Mouse (Mus musculus): ENCODE measurements around the gene Zar1l. TPM values are rescaled to one million over a fixed set of nuclear protein-coding genes. Genes with fewer than 3 reads are reported as not detected.
"Not testable (repeated sequence)": the region's sequence is repeated elsewhere in the genome, so short reads cannot be mapped to it uniquely, and the experiment has no call there.

The Zar1l gene
- polyA plus RNA-seq, 1 experiment: not detected

DNA sequence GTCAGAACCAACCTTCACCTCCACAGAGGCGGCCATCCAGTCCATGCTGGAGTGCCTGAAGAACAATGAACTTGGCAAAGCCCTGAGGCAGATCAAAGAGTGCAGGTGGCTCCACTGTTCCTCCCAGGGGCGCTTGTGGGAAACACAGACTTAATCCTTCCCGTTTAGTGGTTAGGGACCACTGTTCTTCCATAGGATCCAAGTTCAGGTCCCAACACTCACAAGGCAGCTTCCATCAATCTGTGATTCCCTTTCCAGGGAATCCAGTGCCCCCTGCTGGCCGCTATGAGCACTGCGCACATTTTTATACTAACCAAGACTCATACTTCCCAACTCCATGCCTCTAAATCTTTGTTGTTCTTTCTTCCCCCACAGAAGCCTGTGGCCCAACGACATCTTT lies 22.2 kb downstream of the Zar1l start:
- H3K9me3 ChIP-seq (ENCODE audit: control insufficient read depth, low read length): no peaks in the 10 kb centered on the region
- TF ChIP-seq GATA1 (IDR thresholded peaks at IDR 0.05; ENCODE audit: low read length) (no peak), TAL1 (IDR thresholded peaks at IDR 0.05; ENCODE audit: low read length) (no peak)
- no peaks in the 10 kb centered on the region for H3K36me3 ChIP-seq (ENCODE audit: control insufficient read depth)
- H3K4me1 ChIP-seq (ENCODE audit: control insufficient read depth): no peaks in the 10 kb centered on the region
- H3K4me3 ChIP-seq (replicated peaks): no peak overlapping the region
- no peaks in the 10 kb centered on the region for H3K27me3 ChIP-seq (ENCODE audit: control insufficient read depth)

DNA sequence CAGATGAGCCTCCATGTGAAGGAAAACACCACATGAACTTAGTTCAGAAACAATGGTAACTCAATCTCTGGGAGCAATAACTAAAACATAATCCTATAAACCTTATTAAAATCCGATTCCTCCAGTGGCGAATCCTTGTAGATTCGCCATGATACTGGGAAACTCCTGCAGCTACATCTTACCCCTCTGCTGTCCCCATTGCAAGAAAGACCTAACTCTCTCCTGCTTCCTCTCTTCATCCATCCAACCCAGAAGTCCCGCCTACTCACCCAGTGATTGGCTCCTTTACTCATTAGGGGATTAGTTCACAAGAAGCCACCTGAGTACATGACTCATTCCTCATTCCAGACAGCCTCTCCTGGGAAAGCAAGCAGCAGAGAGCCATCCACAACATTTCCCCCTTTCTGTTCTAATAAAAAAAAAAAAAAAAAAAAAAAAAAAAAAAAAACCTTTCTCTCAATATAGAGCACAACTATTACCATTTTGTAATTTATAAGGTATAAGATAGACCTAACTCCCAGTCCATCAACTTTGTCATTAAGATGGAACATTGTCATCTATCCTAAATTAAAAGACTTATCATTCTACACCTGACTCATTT lies 26.3 kb downstream of the Zar1l start:
- H3K27me3 ChIP-seq (ENCODE audit: control insufficient read depth); H3K9me3 ChIP-seq (ENCODE audit: control insufficient read depth, low read length); H3K4me3 ChIP-seq (replicated peaks); H3K36me3 ChIP-seq (ENCODE audit: control insufficient read depth); H3K4me1 ChIP-seq (ENCODE audit: control insufficient read depth): not testable (repeated sequence)

- TF ChIP-seq GATA1 (IDR thresholded peaks at IDR 0.05; ENCODE audit: low read length) (no peak), TAL1 (IDR thresholded peaks at IDR 0.05; ENCODE audit: low read length) (no peak)
- Histone ChIP-seq H3K4me3 (replicated peaks) (no peak overlapping the region), H3K9me3 (ENCODE audit: control insufficient read depth, low read length) (no peaks in the 10 kb centered on the region), H3K4me1 (ENCODE audit: control insufficient read depth) (no peaks in the 10 kb centered on the region), H3K27me3 (ENCODE audit: control insufficient read depth) (no peaks in the 10 kb centered on the region), H3K36me3 (ENCODE audit: control insufficient read depth) (no peaks in the 10 kb centered on the region)
These were observed 27.1 kb downstream of the Zar1l start for GRCm38 (mm10) chr5:150490821-150491220.

GRCm38 (mm10) chr5:150490285-150490684 lies 27.7 kb downstream of the Zar1l start:
- H3K27me3 ChIP-seq (ENCODE audit: control insufficient read depth): no peaks in the 10 kb centered on the region
- TF ChIP-seq TAL1 (IDR thresholded peaks at IDR 0.05; ENCODE audit: low read length): no peak
- no peak for TF ChIP-seq GATA1 (IDR thresholded peaks at IDR 0.05; ENCODE audit: low read length)
- H3K36me3 ChIP-seq (ENCODE audit: control insufficient read depth): no peaks in the 10 kb centered on the region
- no peaks in the 10 kb centered on the region for H3K4me1 ChIP-seq (ENCODE audit: control insufficient read depth)
- no peak overlapping the region for H3K4me3 ChIP-seq (replicated peaks)
- no peaks in the 10 kb centered on the region for H3K9me3 ChIP-seq (ENCODE audit: control insufficient read depth, low read length)

- no peaks in the 10 kb centered on the region for H3K9me3 ChIP-seq (ENCODE audit: control insufficient read depth, low read length)
These were observed 32.8 kb downstream of the Zar1l start for GRCm38 (mm10) chr5:150485198-150485597.

GRCm38 (mm10) chr5:150478612-150479011 lies 39.4 kb downstream of the Zar1l start:
- H3K4me3 ChIP-seq (replicated peaks): no peak overlapping the region
- no peaks in the 10 kb centered on the region for H3K9me3 ChIP-seq (ENCODE audit: control insufficient read depth, low read length)
- no peaks in the 10 kb centered on the region for H3K4me1 ChIP-seq (ENCODE audit: control insufficient read depth)
- TF ChIP-seq TAL1 (IDR thresholded peaks at IDR 0.05; ENCODE audit: low read length): no peak
- no peak for TF ChIP-seq GATA1 (IDR thresholded peaks at IDR 0.05; ENCODE audit: low read length)
- H3K36me3 ChIP-seq (ENCODE audit: control insufficient read depth): no peaks in the 10 kb centered on the region
- H3K27me3 ChIP-seq (ENCODE audit: control insufficient read depth): no peaks in the 10 kb centered on the region

More at GRCm38 (mm10) chr5:150485198-150485597, 32.8 kb downstream of the Zar1l start:
- no peaks in the 10 kb centered on the region for H3K4me1 ChIP-seq (ENCODE audit: control insufficient read depth)
- no peak for TF ChIP-seq TAL1 (IDR thresholded peaks at IDR 0.05; ENCODE audit: low read length)
- no peaks in the 10 kb centered on the region for H3K36me3 ChIP-seq (ENCODE audit: control insufficient read depth)
- no peaks in the 10 kb centered on the region for H3K27me3 ChIP-seq (ENCODE audit: control insufficient read depth)
- H3K4me3 ChIP-seq (replicated peaks): no peak overlapping the region

GRCm38 (mm10) chr5:150477364-150477763 lies 40.6 kb downstream of the Zar1l start:
- Histone ChIP-seq H3K9me3 (ENCODE audit: control insufficient read depth, low read length) (no peaks in the 10 kb centered on the region), H3K4me3 (replicated peaks) (no peak overlapping the region), H3K4me1 (ENCODE audit: control insufficient read depth) (no peaks in the 10 kb centered on the region), H3K36me3 (ENCODE audit: control insufficient read depth) (no peaks in the 10 kb centered on the region), H3K27me3 (ENCODE audit: control insufficient read depth) (no peaks in the 10 kb centered on the region)
- no peak for TF ChIP-seq GATA1 (IDR thresholded peaks at IDR 0.05; ENCODE audit: low read length)
- no peak for TF ChIP-seq TAL1 (IDR thresholded peaks at IDR 0.05; ENCODE audit: low read length)

GRCm38 (mm10) chr5:150468431-150468830 lies 49.5 kb downstream of the Zar1l start:
- no peak overlapping the region for H3K4me3 ChIP-seq (replicated peaks)
- no peaks in the 10 kb centered on the region; the same call in 1 of the 2 replicates for H3K36me3 ChIP-seq (ENCODE audit: control insufficient read depth)
- H3K4me1 ChIP-seq (ENCODE audit: control insufficient read depth): peaks cover 5% of the 10 kb centered on the region; the same call in 1 of the 2 replicates
- no peaks in the 10 kb centered on the region for H3K27me3 ChIP-seq (ENCODE audit: control insufficient read depth)
- no peak for TF ChIP-seq GATA1 (IDR thresholded peaks at IDR 0.05; ENCODE audit: low read length)
- no peak for TF ChIP-seq TAL1 (IDR thresholded peaks at IDR 0.05; ENCODE audit: low read length)
- no peaks in the 10 kb centered on the region for H3K9me3 ChIP-seq (ENCODE audit: control insufficient read depth, low read length)

- peaks cover 5% of the 10 kb centered on the region; the same call in 1 of the 2 replicates for H3K4me1 ChIP-seq (ENCODE audit: control insufficient read depth)
- no peak for TF ChIP-seq TAL1 (IDR thresholded peaks at IDR 0.05; ENCODE audit: low read length)
- TF ChIP-seq GATA1 (IDR thresholded peaks at IDR 0.05; ENCODE audit: low read length): no peak
These were observed 51.8 kb downstream of the Zar1l start for GRCm38 (mm10) chr5:150466132-150466531.

DNA sequence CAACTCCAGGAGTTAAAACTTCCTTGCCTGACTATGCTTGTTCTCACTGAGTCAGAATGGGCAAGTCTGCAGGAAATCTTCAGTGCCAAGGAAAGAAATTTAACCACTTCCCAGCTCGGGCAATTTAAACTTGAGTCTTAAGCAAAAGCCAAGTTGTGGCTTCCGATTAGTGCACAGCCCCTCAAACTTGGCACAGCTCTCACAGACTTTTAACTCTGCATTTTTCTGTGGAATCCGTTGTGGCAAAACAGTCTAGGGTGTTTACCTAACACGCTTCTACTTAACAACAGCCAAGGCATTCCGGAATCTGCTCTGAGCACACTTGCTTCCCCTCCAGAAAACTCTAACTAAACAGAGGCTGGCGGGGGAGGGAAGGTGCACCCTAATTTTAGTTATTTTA lies 52.7 kb downstream of the Zar1l start:
- no peaks in the 10 kb centered on the region for H3K9me3 ChIP-seq (ENCODE audit: control insufficient read depth, low read length)

More at GRCm38 (mm10) chr5:150466132-150466531, 51.8 kb downstream of the Zar1l start:
- no peak overlapping the region for H3K4me3 ChIP-seq (replicated peaks)
- no peaks in the 10 kb centered on the region; the same call in 1 of the 2 replicates for H3K36me3 ChIP-seq (ENCODE audit: control insufficient read depth)
- H3K27me3 ChIP-seq (ENCODE audit: control insufficient read depth): no peaks in the 10 kb centered on the region
- H3K9me3 ChIP-seq (ENCODE audit: control insufficient read depth, low read length): no peaks in the 10 kb centered on the region

More for the DNA sequence above, 52.7 kb downstream of the Zar1l start:
- TF ChIP-seq TAL1 (IDR thresholded peaks at IDR 0.05; ENCODE audit: low read length) (no peak), GATA1 (IDR thresholded peaks at IDR 0.05; ENCODE audit: low read length) (no peak)
- Histone ChIP-seq H3K27me3 (ENCODE audit: control insufficient read depth) (no peaks in the 10 kb centered on the region), H3K36me3 (ENCODE audit: control insufficient read depth) (no peaks in the 10 kb centered on the region; the same call in 1 of the 2 replicates), H3K4me1 (ENCODE audit: control insufficient read depth) (peaks cover 4% of the 10 kb centered on the region; the same call in 1 of the 2 replicates), H3K4me3 (replicated peaks) (no peak overlapping the region)
